Mouse (Mus musculus) hindbrain, embryonic 14.5 days (tissue): Measurements from ENCODE around the gene Tango6. TPM values are rescaled to one million over a fixed set of nuclear protein-coding genes. Genes with fewer than 3 reads are reported as not detected.
"Not testable (repeated sequence)": the region's sequence is repeated elsewhere in the genome, so short reads cannot be mapped to it uniquely, and the experiment has no call there.

Source experiments
- ATAC-seq: fragments of 200-750 bp; cut with Nextera tagmentation; 2 replicates; pipeline ENCODE4 v1.8.0; 2017; ENCODE audit warnings: moderate number of reproducible peaks, mild to moderate bottlenecking, moderate TSS enrichment, moderate library complexity; ENCODE audit not compliant: low FRiP score
- DNase-seq: peaks from one replicate; pipeline ENCODE4 v3.0.0-alpha.2; 2015; ENCODE audit warnings: low spot score
- H3K27ac ChIP-seq: fragments of 300-500 bp; sonication (generic); 2 replicates; pipeline ENCODE4 v1.5.1; 2014; ENCODE audit warnings: mild to moderate bottlenecking, moderate library complexity
- H3K27me3 ChIP-seq: fragments of 300-500 bp; sonication (generic); 2 replicates; pipeline ENCODE4 v1.6.1; 2014; ENCODE audit warnings: mild to moderate bottlenecking, low read length, mixed read lengths; ENCODE audit not compliant: control insufficient read depth, insufficient read depth
- H3K36me3 ChIP-seq: fragments of 300-500 bp; sonication (generic); replicated peaks from 2 replicates; pipeline ENCODE4 v1.6.1; 2014; ENCODE audit not compliant: control insufficient read depth, insufficient read depth
- H3K4me1 ChIP-seq: fragments of 300-500 bp; sonication (generic); replicated peaks from 2 replicates; pipeline ENCODE4 v1.6.1; 2014; ENCODE audit warnings: antibody characterized with exemption, low read length, mixed read lengths; ENCODE audit not compliant: control insufficient read depth, insufficient read depth
- H3K4me2 ChIP-seq: fragments of 300-500 bp; sonication (generic); replicated peaks from 2 replicates; pipeline ENCODE4 v1.6.1; 2014; ENCODE audit warnings: mild to moderate bottlenecking, moderate library complexity
- H3K4me3 ChIP-seq: fragments of 300-500 bp; sonication (generic); replicated peaks from 2 replicates; pipeline ENCODE4 v1.5.1; 2014; ENCODE audit warnings: mild to moderate bottlenecking, low read length
- H3K9ac ChIP-seq: fragments of 300-500 bp; sonication (generic); 2 replicates; pipeline ENCODE4 v1.6.1; 2014
- H3K9me3 ChIP-seq: fragments of 300-500 bp; sonication (generic); 2 replicates; pipeline ENCODE4 v1.6.1; 2016; ENCODE audit warnings: low read length; ENCODE audit not compliant: control insufficient read depth
- WGBS: fragments of 180-500 bp; shearing (Covaris S2); extraction: QIAGEN DNeasy Blood & Tissue Kit; methylation state at CpG from one replicate; pipeline ENCODE4 v1.1.7; 2014; 5-methylcytosine and 5-hydroxymethylcytosine counted together
- polyA plus RNA-seq: library from polyadenylated mRNA; unstranded; fragments of >200 nt; fragmentation: Nextera tagmentation; extraction: Ambion mirVana; gene quantifications from 2 replicates; pipeline ENCODE4 v1.2.1, GENCODE M21; 2014

Gene Tango6
- polyA plus RNA-seq, 1 experiment from 2014 or later, result 4.7 TPM

- DNase-seq, result peak; percentile 32
- H3K4me2 ChIP-seq, result no peak overlapping the region
- 56% methylated on average over 8 of the region's 8 CpGs for WGBS
These were observed 91.9 kb downstream of the Tango6 start for GRCm38 (mm10) chr8:106774567-106775320.

GRCm38 (mm10) chr8:106789623-106790022 is 106.8 kb downstream of the Tango6 start:
- DNase-seq, result no peak
- Histone ChIP-seq H3K4me2 (no peak overlapping the region), H3K9me3 (no peaks in the 10 kb centered on the region), H3K4me3 (no peak overlapping the region), H3K36me3 (no peaks in the 10 kb centered on the region), H3K27ac (no peak overlapping the region), H3K4me1 (no peaks in the 10 kb centered on the region), H3K9ac (no peak overlapping the region), H3K27me3 (no peaks in the 10 kb centered on the region)
- 65% methylated on average over 4 of the region's 4 CpGs for WGBS
- ATAC-seq, result no peak

More at GRCm38 (mm10) chr8:106774567-106775320, 91.9 kb downstream of the Tango6 start:
- Histone ChIP-seq H3K27ac (peak overlapping the region; percentile 62), H3K9me3 (no peaks in the 10 kb centered on the region), H3K27me3 (no peaks in the 10 kb centered on the region), H3K36me3 (no peaks in the 10 kb centered on the region), H3K4me3 (no peak overlapping the region), H3K9ac (no peak overlapping the region), H3K4me1 (0 out of 2 replicates have a peak, but pooled peaks cover 3% of the 10 kb centered on the region)
- no peak for ATAC-seq

- Histone ChIP-seq H3K36me3 (no peaks in the 10 kb centered on the region), H3K27ac (no peak overlapping the region), H3K9ac (no peak overlapping the region), H3K9me3 (no peaks in the 10 kb centered on the region), H3K4me1 (no peaks in the 10 kb centered on the region), H3K27me3 (no peaks in the 10 kb centered on the region), H3K4me2 (no peak overlapping the region), H3K4me3 (no peak overlapping the region)
- DNase-seq (no peak), ATAC-seq (no peak)
- 95% methylated on average over 2 of the region's 2 CpGs for WGBS
These were observed 112.0 kb downstream of the Tango6 start for GRCm38 (mm10) chr8:106794820-106795219.

GRCm38 (mm10) chr8:106799821-106800220 is 117.0 kb downstream of the Tango6 start:
- DNase-seq (no peak), ATAC-seq (no peak)
- 68% methylated on average over 1 of the region's 1 CpGs for WGBS
- no peaks in the 10 kb centered on the region for H3K36me3 ChIP-seq
- H3K9me3 ChIP-seq, result no peaks in the 10 kb centered on the region
- no peak overlapping the region for H3K9ac ChIP-seq
- H3K27ac ChIP-seq, result no peak overlapping the region
- no peak overlapping the region for H3K4me3 ChIP-seq
- H3K27me3 ChIP-seq, result no peaks in the 10 kb centered on the region
- H3K4me1 ChIP-seq, result no peaks in the 10 kb centered on the region
- no peak overlapping the region for H3K4me2 ChIP-seq

- DNase-seq, result no peak
- WGBS, result 96% methylated on average over 11 of the region's 11 CpGs
- ATAC-seq, result no peak
These were observed 118.4 kb downstream of the Tango6 start for GRCm38 (mm10) chr8:106801261-106801660.

GRCm38 (mm10) chr8:106802384-106803137 is 119.7 kb downstream of the Tango6 start:
- H3K27ac ChIP-seq, H3K27me3 ChIP-seq, H3K4me1 ChIP-seq, H3K9me3 ChIP-seq, H3K36me3 ChIP-seq, H3K9ac ChIP-seq, DNase-seq, H3K4me3 ChIP-seq, ATAC-seq, H3K4me2 ChIP-seq: not testable (repeated sequence)
- 85% methylated on average over 12 of the region's 12 CpGs for WGBS

More at GRCm38 (mm10) chr8:106801261-106801660, 118.4 kb downstream of the Tango6 start:
- Histone ChIP-seq H3K36me3 (no peaks in the 10 kb centered on the region), H3K9ac (no peak overlapping the region), H3K9me3 (0 out of 2 replicates have a peak, but pooled peaks cover 4% of the 10 kb centered on the region), H3K27ac (no peak overlapping the region), H3K4me2 (no peak overlapping the region), H3K27me3 (no peaks in the 10 kb centered on the region), H3K4me3 (no peak overlapping the region), H3K4me1 (no peaks in the 10 kb centered on the region)

GRCm38 (mm10) chr8:106805859-106806258 is 123.0 kb downstream of the Tango6 start:
- H3K4me2 ChIP-seq, result no peak overlapping the region
- H3K4me1 ChIP-seq, result no peaks in the 10 kb centered on the region
- no peak for DNase-seq
- 97% methylated on average over 3 of the region's 3 CpGs for WGBS
- no peaks in the 10 kb centered on the region for H3K27me3 ChIP-seq
- no peaks in the 10 kb centered on the region for H3K36me3 ChIP-seq
- no peak overlapping the region for H3K9ac ChIP-seq
- no peak for ATAC-seq
- H3K4me3 ChIP-seq, result no peak overlapping the region
- H3K27ac ChIP-seq, result no peak overlapping the region
- H3K9me3 ChIP-seq, result 0 out of 2 replicates have a peak, but pooled peaks cover 4% of the 10 kb centered on the region

- Histone ChIP-seq H3K9me3 (0 out of 2 replicates have a peak, but pooled peaks cover 4% of the 10 kb centered on the region), H3K36me3 (no peaks in the 10 kb centered on the region), H3K4me2 (no peak overlapping the region), H3K27me3 (no peaks in the 10 kb centered on the region), H3K27ac (no peak overlapping the region), H3K9ac (no peak overlapping the region), H3K4me1 (no peaks in the 10 kb centered on the region), H3K4me3 (no peak overlapping the region)
- ATAC-seq (no peak), DNase-seq (no peak)
- 93% methylated on average over 4 of the region's 4 CpGs for WGBS
These were observed 124.6 kb downstream of the Tango6 start for GRCm38 (mm10) chr8:106807461-106807860.

GRCm38 (mm10) chr8:106809726-106810125 is 126.9 kb downstream of the Tango6 start:
- Histone ChIP-seq H3K9ac (no peak overlapping the region), H3K36me3 (no peaks in the 10 kb centered on the region), H3K27ac (no peak overlapping the region), H3K27me3 (no peaks in the 10 kb centered on the region), H3K4me2 (no peak overlapping the region), H3K4me3 (no peak overlapping the region), H3K9me3 (0 out of 2 replicates have a peak, but pooled peaks cover 4% of the 10 kb centered on the region), H3K4me1 (no peaks in the 10 kb centered on the region)
- WGBS, result 29% methylated on average over 9 of the region's 9 CpGs
- DNase-seq (no peak), ATAC-seq (no peak)
